Mouse (Mus musculus) embryonic facial prominence, embryonic 15.5 days (tissue): ENCODE measurements around the gene Ncoa3. TPM values are rescaled to one million over a fixed set of nuclear protein-coding genes. Genes with fewer than 3 reads are reported as not detected.

Experiments
- ATAC-seq: fragments of 200-750 bp; cut with Nextera tagmentation; 2 replicates; pipeline ENCODE4 v1.8.0; 2017; ENCODE audit warnings: low read depth, moderate TSS enrichment; ENCODE audit not compliant: insufficient number of reproducible peaks, low FRiP score, low TSS enrichment
- H3K27ac ChIP-seq: fragments of 300-500 bp; sonication (generic); replicated peaks from 2 replicates; pipeline ENCODE4 v1.5.1; 2015; ENCODE audit warnings: mild to moderate bottlenecking, inconsistent platforms
- H3K27me3 ChIP-seq: fragments of 300-500 bp; sonication (generic); 2 replicates; pipeline ENCODE4 v1.6.1; 2015; ENCODE audit warnings: inconsistent platforms
- H3K36me3 ChIP-seq: fragments of 300-500 bp; sonication (generic); 2 replicates; pipeline ENCODE4 v1.6.1; 2015; ENCODE audit warnings: mild to moderate bottlenecking, inconsistent platforms
- H3K4me1 ChIP-seq: fragments of 300-500 bp; sonication (generic); 2 replicates; pipeline ENCODE4 v1.6.1; 2015; ENCODE audit warnings: inconsistent platforms
- H3K4me2 ChIP-seq: fragments of 300-500 bp; sonication (generic); replicated peaks from 2 replicates; pipeline ENCODE4 v1.6.1; 2015; ENCODE audit warnings: mild to moderate bottlenecking, inconsistent platforms
- H3K4me3 ChIP-seq: fragments of 300-500 bp; sonication (generic); replicated peaks from 2 replicates; pipeline ENCODE4 v1.5.1; 2015; ENCODE audit warnings: mild to moderate bottlenecking, inconsistent platforms
- H3K9ac ChIP-seq: fragments of 300-500 bp; sonication (generic); 2 replicates; pipeline ENCODE4 v1.6.1; 2015; ENCODE audit warnings: inconsistent platforms
- H3K9me3 ChIP-seq: fragments of 300-500 bp; sonication (generic); replicated peaks from 2 replicates; pipeline ENCODE4 v1.6.1; 2016; ENCODE audit warnings: inconsistent platforms
- WGBS: fragments of 180-500 bp; shearing (Covaris S2); methylation state at CpG from one replicate; pipeline ENCODE4 v1.1.7; 2015; 5-methylcytosine and 5-hydroxymethylcytosine counted together
- polyA plus RNA-seq: library from polyadenylated mRNA; unstranded; fragments of >200 nt; fragmentation: Nextera tagmentation; extraction: Ambion mirVana; gene quantifications from 2 replicates; pipeline ENCODE4 v1.2.1, GENCODE M21; 2015

Gene Ncoa3
- polyA plus RNA-seq, 1 experiment from 2014 or later, result 14.7 TPM

DNA sequence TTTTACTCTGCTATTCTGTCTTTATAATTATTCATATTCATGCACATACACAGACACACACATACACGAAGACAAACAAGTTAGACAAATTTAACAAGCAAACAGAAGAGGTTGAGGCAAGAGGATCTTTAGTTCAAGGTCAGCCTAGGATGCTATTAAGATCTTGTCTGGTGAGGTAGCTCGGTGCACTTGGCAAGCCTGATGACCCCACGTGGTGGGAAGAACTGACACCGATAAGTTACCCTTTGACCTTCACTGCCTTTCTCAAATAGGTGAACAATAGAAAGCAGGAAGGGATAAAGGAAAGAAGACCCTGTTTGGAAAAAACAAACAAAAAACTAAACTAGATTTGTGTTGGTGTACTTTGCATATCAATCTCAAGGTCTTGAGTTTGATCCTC, 10.0 kb downstream of the Ncoa3 start:
- Histone ChIP-seq H3K4me3 (no peak overlapping the region), H3K9me3 (no peaks in the 10 kb centered on the region), H3K4me2 (no peak overlapping the region), H3K36me3 (no peaks in the 10 kb centered on the region), H3K4me1 (peaks cover 34% of the 10 kb centered on the region), H3K27ac (0 out of 2 replicates have a peak overlapping the region, but pooled peaks have one; percentile 6), H3K9ac (no peak overlapping the region), H3K27me3 (no peaks in the 10 kb centered on the region)
- no peak for ATAC-seq
- 58% methylated on average over 4 of the region's 4 CpGs for WGBS

- ATAC-seq, result no peak
- H3K27me3 ChIP-seq, result no peaks in the 10 kb centered on the region
- H3K4me2 ChIP-seq, result no peak overlapping the region
- H3K9ac ChIP-seq, result no peak overlapping the region
- no peak overlapping the region for H3K27ac ChIP-seq
- WGBS, result 55% methylated on average over 1 of the region's 1 CpGs
- H3K36me3 ChIP-seq, result no peaks in the 10 kb centered on the region
- H3K4me3 ChIP-seq, result no peak overlapping the region
- H3K9me3 ChIP-seq, result no peaks in the 10 kb centered on the region
- H3K4me1 ChIP-seq, result peaks cover 34% of the 10 kb centered on the region
Measured at GRCm38 (mm10) chr2:166003004-166003403, 10.6 kb downstream of the Ncoa3 start.

DNA sequence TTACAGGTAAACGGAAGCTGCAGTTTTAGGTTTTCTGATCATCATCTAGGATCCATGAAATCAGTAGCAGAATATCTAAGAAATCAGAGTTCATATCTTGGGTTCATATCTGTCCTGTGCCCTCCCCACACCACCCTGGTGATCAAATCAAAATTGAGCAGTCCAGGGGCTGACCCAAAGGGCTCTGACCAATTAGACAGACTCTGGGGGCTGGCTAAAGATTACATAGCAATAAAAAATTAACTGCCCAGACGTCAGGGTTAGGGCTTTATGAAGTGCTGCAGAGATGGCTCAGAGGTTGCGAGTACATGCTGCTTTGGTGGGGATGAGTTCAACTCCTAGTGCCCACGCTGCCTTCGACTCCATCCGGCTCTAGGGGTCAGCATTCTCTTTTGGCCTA, 14.6 kb downstream of the Ncoa3 start:
- no peak overlapping the region for H3K4me2 ChIP-seq
- H3K4me1 ChIP-seq, result peaks cover 31% of the 10 kb centered on the region
- H3K9ac ChIP-seq, result no peak overlapping the region
- H3K36me3 ChIP-seq, result no peaks in the 10 kb centered on the region
- ATAC-seq, result no peak
- no peak overlapping the region for H3K27ac ChIP-seq
- no peaks in the 10 kb centered on the region for H3K27me3 ChIP-seq
- 77% methylated on average over 6 of the region's 6 CpGs for WGBS
- no peaks in the 10 kb centered on the region for H3K9me3 ChIP-seq
- H3K4me3 ChIP-seq, result no peak overlapping the region

GRCm38 (mm10) chr2:166008558-166009392, 16.3 kb downstream of the Ncoa3 start:
- Histone ChIP-seq H3K36me3 (no peaks in the 10 kb centered on the region), H3K9me3 (no peaks in the 10 kb centered on the region), H3K9ac (no peak overlapping the region), H3K27ac (0 out of 2 replicates have a peak overlapping the region, but pooled peaks have one; percentile 11), H3K4me2 (no peak overlapping the region), H3K4me3 (no peak overlapping the region), H3K27me3 (no peaks in the 10 kb centered on the region), H3K4me1 (peaks cover 31% of the 10 kb centered on the region)
- no peak for ATAC-seq
- 48% methylated on average over 8 of the region's 8 CpGs for WGBS

DNA sequence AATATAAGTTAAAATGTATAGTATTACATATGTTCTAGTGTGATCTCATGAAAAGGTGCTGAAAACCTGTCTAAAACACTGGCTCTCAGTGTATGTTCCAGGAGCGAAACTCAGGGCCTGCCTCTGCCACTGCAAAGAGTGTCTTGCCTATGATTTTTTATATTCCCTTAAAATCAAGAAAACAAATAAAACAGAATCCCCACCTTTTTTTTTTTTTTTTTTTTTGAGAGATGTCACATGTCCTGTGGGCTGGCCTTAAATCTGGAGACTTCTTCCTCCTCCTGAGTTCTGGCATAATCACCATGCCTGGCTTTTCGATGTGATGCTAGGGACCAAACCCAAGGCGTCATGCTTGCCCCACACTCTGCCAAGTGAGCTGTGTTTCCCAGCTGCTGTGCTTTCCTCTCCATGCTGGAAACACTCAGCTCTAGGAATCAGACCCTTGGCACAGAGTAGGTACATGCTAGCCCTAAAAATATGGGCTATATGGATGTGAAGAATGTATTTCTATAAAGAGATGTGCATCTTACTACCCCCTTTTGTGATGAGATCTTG, 17.0 kb downstream of the Ncoa3 start:
- Histone ChIP-seq H3K4me1 (peaks cover 31% of the 10 kb centered on the region), H3K27ac (peak overlapping the region; percentile 69), H3K4me3 (no peak overlapping the region), H3K9me3 (no peaks in the 10 kb centered on the region), H3K36me3 (no peaks in the 10 kb centered on the region), H3K9ac (no peak overlapping the region), H3K4me2 (no peak overlapping the region), H3K27me3 (no peaks in the 10 kb centered on the region)
- WGBS, result 51% methylated on average over 3 of the region's 3 CpGs
- no peak for ATAC-seq

DNA sequence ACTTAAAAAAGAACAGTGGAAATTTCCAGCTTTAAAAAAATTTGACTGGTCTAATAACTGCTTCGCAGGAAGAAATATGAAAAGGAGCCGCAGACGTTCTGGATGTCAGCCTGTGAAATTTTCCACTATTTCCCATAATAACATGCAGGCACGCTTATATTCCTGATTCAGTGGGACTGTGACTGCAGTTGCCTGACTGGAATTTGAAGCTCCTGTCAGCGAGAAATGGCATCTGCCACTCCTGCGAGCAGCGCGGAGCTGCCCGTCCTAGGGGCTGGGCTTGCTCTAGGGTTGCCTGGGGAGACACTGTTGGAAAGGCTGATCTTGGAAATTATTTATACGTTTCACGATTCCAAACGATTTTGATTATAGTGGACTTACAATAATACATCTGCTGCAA, 17.9 kb downstream of the Ncoa3 start:
- Histone ChIP-seq H3K4me2 (0 out of 2 replicates have a peak overlapping the region, but pooled peaks have one; percentile 21), H3K27ac (peak overlapping the region; percentile 55; the same call in 1 of the 2 replicates), H3K27me3 (no peaks in the 10 kb centered on the region), H3K9ac (no peak overlapping the region), H3K4me1 (peaks cover 31% of the 10 kb centered on the region), H3K9me3 (no peaks in the 10 kb centered on the region), H3K4me3 (no peak overlapping the region), H3K36me3 (no peaks in the 10 kb centered on the region)
- WGBS, result 28% methylated on average over 12 of the region's 12 CpGs
- no peak for ATAC-seq

DNA sequence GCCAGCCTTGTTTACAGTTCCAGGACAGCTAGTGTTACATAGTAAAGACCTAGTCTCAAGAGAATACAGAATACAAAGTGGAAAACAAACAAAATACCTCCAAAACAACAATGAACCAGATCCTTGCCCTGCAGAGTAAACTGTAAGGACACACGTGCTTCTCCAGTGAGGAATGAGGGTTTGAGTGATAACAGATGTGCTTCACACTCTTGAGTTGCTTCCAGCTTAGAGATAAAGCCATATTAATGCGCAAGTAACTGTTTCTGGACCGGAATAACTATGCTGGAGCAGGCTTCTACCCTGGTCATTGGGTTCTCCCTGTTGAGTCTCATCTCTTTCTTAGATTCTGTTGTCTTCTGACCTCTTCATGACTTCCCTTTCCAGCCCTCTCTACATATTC, 19.0 kb downstream of the Ncoa3 start:
- WGBS, result 47% methylated on average over 3 of the region's 3 CpGs
- Histone ChIP-seq H3K4me3 (no peak overlapping the region), H3K9me3 (no peaks in the 10 kb centered on the region), H3K27ac (peak overlapping the region; percentile 48), H3K36me3 (no peaks in the 10 kb centered on the region), H3K27me3 (no peaks in the 10 kb centered on the region), H3K4me2 (no peak overlapping the region), H3K9ac (no peak overlapping the region), H3K4me1 (peaks cover 31% of the 10 kb centered on the region)
- ATAC-seq, result no peak

- Histone ChIP-seq H3K4me2 (no peak overlapping the region), H3K27ac (no peak overlapping the region), H3K9ac (no peak overlapping the region), H3K4me1 (peaks cover 31% of the 10 kb centered on the region), H3K27me3 (no peaks in the 10 kb centered on the region), H3K4me3 (no peak overlapping the region), H3K9me3 (no peaks in the 10 kb centered on the region), H3K36me3 (no peaks in the 10 kb centered on the region)
- no peak for ATAC-seq
- WGBS, result 64% methylated on average over 2 of the region's 2 CpGs
Measured at GRCm38 (mm10) chr2:166012145-166012544, 19.7 kb downstream of the Ncoa3 start.

GRCm38 (mm10) chr2:166018769-166019168, 26.3 kb downstream of the Ncoa3 start:
- no peak overlapping the region for H3K4me2 ChIP-seq
- no peak overlapping the region for H3K27ac ChIP-seq
- H3K27me3 ChIP-seq, result no peaks in the 10 kb centered on the region
- H3K4me1 ChIP-seq, result peaks cover 13% of the 10 kb centered on the region
- ATAC-seq, result no peak
- no peak overlapping the region for H3K9ac ChIP-seq
- no peaks in the 10 kb centered on the region for H3K9me3 ChIP-seq
- H3K36me3 ChIP-seq, result no peaks in the 10 kb centered on the region
- 89% methylated on average over 3 of the region's 3 CpGs for WGBS
- no peak overlapping the region for H3K4me3 ChIP-seq

DNA sequence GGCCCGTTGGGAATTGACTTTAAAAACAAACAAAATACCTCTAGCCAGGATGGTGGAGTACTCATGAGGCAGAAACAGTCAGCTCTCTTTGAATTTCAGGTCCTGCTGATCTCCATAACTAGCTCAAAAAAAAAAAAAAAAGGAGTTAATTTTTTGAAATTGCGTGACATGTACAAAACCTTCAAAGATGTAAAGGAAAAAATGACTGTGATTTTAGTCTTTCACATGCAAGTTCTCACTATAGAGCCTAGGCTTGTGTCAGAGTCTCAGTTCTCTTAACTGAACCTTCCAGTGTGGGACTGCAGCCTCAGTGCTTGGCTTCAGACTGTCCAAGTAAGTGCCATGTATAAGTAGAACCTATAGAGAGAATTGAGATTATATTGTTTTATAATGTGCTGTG, 27.6 kb downstream of the Ncoa3 start:
- no peak for ATAC-seq
- Histone ChIP-seq H3K4me3 (no peak overlapping the region), H3K9me3 (no peaks in the 10 kb centered on the region), H3K4me1 (peaks cover 13% of the 10 kb centered on the region), H3K4me2 (no peak overlapping the region), H3K9ac (no peak overlapping the region), H3K36me3 (no peaks in the 10 kb centered on the region), H3K27me3 (no peaks in the 10 kb centered on the region), H3K27ac (no peak overlapping the region)
- WGBS, result 88% methylated on average over 2 of the region's 2 CpGs

GRCm38 (mm10) chr2:166021073-166021610, 28.7 kb downstream of the Ncoa3 start:
- Histone ChIP-seq H3K27me3 (no peaks in the 10 kb centered on the region), H3K9ac (no peak overlapping the region), H3K4me2 (no peak overlapping the region), H3K36me3 (no peaks in the 10 kb centered on the region), H3K27ac (peak overlapping the region; percentile 51), H3K4me3 (no peak overlapping the region), H3K9me3 (no peaks in the 10 kb centered on the region), H3K4me1 (peaks cover 13% of the 10 kb centered on the region)
- 22% methylated on average over 4 of the region's 4 CpGs for WGBS
- no peak for ATAC-seq
